Mouse (Mus musculus) embryonic facial prominence, embryonic 13.5 days (tissue): ENCODE data around the gene Myo9b. TPM values are rescaled to one million over a fixed set of nuclear protein-coding genes. Genes with fewer than 3 reads are reported as not detected.
"Not testable (repeated sequence)": the region's sequence is repeated elsewhere in the genome, so short reads cannot be mapped to it uniquely, and the experiment has no call there.

ENCODE experiments used
- ATAC-seq: fragments of 200-750 bp; cut with Nextera tagmentation; 2 replicates; pipeline ENCODE4 v1.8.0; 2017; ENCODE audit warnings: low read depth; ENCODE audit not compliant: insufficient number of reproducible peaks, insufficient read depth, low FRiP score, low TSS enrichment
- H3K27ac ChIP-seq: fragments of 300-500 bp; sonication (generic); 2 replicates; pipeline ENCODE4 v1.5.1; 2015; ENCODE audit warnings: moderate library complexity, mild to moderate bottlenecking, inconsistent platforms
- H3K27me3 ChIP-seq: fragments of 300-500 bp; sonication (generic); 2 replicates; pipeline ENCODE4 v1.6.1; 2015; ENCODE audit warnings: mild to moderate bottlenecking, inconsistent platforms
- H3K36me3 ChIP-seq: fragments of 300-500 bp; sonication (generic); 2 replicates; pipeline ENCODE4 v1.6.1; 2015; ENCODE audit warnings: mild to moderate bottlenecking, inconsistent platforms
- H3K4me1 ChIP-seq: fragments of 300-500 bp; sonication (generic); 2 replicates; pipeline ENCODE4 v1.6.1; 2015; ENCODE audit warnings: inconsistent platforms
- H3K4me2 ChIP-seq: fragments of 300-500 bp; sonication (generic); 2 replicates; pipeline ENCODE4 v1.6.1; 2015; ENCODE audit warnings: moderate library complexity, mild to moderate bottlenecking, inconsistent platforms
- H3K4me3 ChIP-seq: fragments of 300-500 bp; sonication (generic); 2 replicates; pipeline ENCODE4 v1.5.1; 2015; ENCODE audit warnings: mild to moderate bottlenecking, inconsistent platforms
- H3K9ac ChIP-seq: fragments of 300-500 bp; sonication (generic); 2 replicates; pipeline ENCODE4 v1.6.1; 2015; ENCODE audit warnings: mild to moderate bottlenecking, inconsistent platforms
- H3K9me3 ChIP-seq: fragments of 300-500 bp; sonication (generic); 2 replicates; pipeline ENCODE4 v1.6.1; 2016; ENCODE audit warnings: inconsistent platforms
- whole genome bisulfite sequencing: fragments of 180-500 bp; shearing (Covaris S2); methylation state at CpG from one replicate; pipeline ENCODE4 v1.1.7; 2015; ENCODE audit warnings: mixed read lengths; 5-methylcytosine and 5-hydroxymethylcytosine counted together
- polyA plus RNA-seq: library from polyadenylated mRNA; unstranded; fragments of >200 nt; fragmentation: Nextera tagmentation; extraction: Ambion mirVana; gene quantifications from 2 replicates; pipeline ENCODE4 v1.2.1, GENCODE M21; 2015

Gene Myo9b
- polyA plus RNA-seq, 1 experiment from 2014 or later, result 27.5 TPM

DNA sequence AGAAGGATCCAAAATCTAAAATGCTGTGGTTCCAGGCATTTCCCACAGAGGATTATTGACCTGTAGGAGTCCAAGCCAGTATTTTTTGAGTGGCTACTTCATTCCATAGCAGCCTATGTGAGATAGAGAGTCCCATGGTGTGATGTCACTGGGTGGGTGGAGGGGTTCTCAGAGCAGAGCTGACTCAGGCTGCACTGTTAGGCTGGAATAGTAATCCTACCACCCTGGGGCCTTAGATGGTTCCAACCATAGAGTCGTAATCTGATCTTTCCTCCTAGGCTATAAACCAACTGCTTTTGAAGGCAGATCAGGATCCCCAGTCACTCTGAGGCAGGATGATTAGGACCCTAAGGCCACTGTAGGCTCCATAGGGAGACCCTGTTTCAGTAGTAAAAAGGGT, 6.9 kb downstream of the Myo9b start:
- not testable (repeated sequence) for H3K4me3 ChIP-seq, H3K9me3 ChIP-seq, H3K27ac ChIP-seq, ATAC-seq, H3K27me3 ChIP-seq, H3K4me2 ChIP-seq, H3K9ac ChIP-seq, H3K36me3 ChIP-seq
- WGBS, result 81% methylated on average over 1 of the region's 1 CpGs
- peaks cover 13% of the 10 kb centered on the region for H3K4me1 ChIP-seq

DNA sequence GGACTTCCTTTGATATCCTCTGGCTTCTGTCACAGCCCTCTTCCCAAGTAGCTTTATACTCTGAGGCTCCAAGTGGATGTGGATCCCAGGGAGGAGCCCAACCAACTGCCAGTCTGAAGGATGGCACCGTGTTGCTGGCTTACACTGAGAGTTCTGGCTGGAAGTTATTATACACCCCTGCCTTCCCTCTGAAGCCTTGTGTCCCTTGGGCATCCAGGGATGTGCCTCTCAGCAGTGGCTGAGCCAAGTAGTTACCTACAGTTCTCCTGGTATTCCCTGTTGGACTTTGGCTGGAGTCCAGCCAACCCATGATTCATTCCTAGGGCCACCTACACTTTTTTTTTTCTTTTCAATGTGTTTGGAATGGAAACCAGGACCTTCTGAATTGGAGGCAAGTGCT, 9.2 kb downstream of the Myo9b start:
- not testable (repeated sequence) for H3K9ac ChIP-seq, H3K27me3 ChIP-seq, H3K36me3 ChIP-seq, H3K4me2 ChIP-seq, H3K4me3 ChIP-seq, H3K4me1 ChIP-seq, ATAC-seq, H3K27ac ChIP-seq, H3K9me3 ChIP-seq
- 72% methylated on average over 1 of the region's 1 CpGs for WGBS

DNA sequence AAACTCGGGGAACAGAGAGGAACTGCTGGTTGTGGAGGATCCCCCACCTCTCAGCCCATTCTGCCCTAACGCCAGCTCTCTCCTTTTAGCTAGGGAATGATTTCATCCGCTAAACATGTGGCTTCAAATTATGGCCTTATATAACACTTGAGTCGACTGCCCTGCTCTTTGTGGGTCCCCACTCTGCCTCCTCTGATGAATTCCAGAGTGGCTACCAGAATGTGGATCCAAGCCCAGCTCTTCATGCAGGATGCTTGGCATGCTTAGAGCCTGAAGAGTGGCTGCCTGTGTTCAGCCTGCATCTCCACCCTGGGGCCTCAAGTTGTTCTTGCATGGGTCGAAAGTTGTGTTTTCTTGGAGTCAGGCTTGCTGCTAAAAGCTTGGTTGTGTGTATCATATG, 10.1 kb downstream of the Myo9b start:
- peak overlapping the region; percentile 22; the same call in 1 of the 2 replicates for H3K27ac ChIP-seq
- 0 out of 2 replicates have a peak overlapping the region, but pooled peaks have one; percentile 3 for H3K9ac ChIP-seq
- H3K4me1 ChIP-seq, result peaks cover 9% of the 10 kb centered on the region
- 55% methylated on average over 5 of the region's 5 CpGs for WGBS
- H3K4me3 ChIP-seq, result no peak overlapping the region
- H3K27me3 ChIP-seq, result no peaks in the 10 kb centered on the region
- H3K4me2 ChIP-seq, result no peak overlapping the region
- no peaks in the 10 kb centered on the region for H3K9me3 ChIP-seq
- ATAC-seq, result no peak
- H3K36me3 ChIP-seq, result no peaks in the 10 kb centered on the region

DNA sequence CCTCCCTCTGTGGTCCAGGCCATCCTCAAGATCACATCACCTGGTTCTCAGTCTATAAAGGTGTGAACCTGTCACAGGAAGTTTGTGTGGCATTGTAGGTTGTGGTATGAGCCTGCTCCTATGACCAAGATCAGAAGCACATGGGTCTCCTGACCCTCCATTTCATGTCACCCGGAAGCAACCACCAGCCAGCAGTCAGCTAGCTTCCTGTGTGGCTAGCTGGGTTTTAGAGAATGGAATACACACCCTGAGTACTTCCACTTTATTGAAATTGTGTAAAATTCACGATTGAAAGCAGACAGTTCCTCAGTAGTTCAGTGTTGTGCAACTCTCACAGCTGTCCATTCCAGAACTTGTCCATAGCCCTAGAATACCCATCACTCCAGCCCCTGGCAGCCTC, 13.7 kb downstream of the Myo9b start:
- not testable (repeated sequence) for H3K9me3 ChIP-seq, H3K4me3 ChIP-seq, H3K27me3 ChIP-seq, ATAC-seq, H3K4me1 ChIP-seq, H3K4me2 ChIP-seq, H3K27ac ChIP-seq, H3K9ac ChIP-seq
- peaks cover 28% of the 10 kb centered on the region for H3K36me3 ChIP-seq
- 83% methylated on average over 2 of the region's 2 CpGs for WGBS

DNA sequence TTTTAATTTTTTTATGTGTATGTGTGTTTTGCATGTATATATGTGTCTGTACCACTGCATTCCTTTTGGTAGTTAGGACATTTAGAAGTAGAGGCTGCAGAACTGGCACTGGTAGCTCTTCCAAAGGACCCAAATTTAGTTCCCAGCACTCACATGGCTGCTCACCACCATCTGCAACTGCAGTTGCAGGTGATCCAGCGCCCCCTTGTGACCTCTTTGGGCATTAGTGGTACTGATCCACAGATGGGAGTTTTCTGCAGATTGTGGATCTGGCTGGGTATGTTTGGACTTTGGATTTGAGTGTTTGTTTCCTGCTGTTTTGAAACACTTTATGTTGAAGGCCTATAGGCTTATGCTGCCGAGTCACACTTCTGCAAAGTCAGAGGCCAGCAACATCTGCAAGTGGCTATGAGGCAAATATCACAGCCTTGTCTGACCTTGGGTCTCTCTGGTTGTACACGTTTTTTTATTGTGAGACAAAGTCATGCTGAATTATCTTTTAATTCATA, 16.0 kb downstream of the Myo9b start:
- 59% methylated on average over 3 of the region's 3 CpGs for WGBS
- ATAC-seq, result no peak

DNA sequence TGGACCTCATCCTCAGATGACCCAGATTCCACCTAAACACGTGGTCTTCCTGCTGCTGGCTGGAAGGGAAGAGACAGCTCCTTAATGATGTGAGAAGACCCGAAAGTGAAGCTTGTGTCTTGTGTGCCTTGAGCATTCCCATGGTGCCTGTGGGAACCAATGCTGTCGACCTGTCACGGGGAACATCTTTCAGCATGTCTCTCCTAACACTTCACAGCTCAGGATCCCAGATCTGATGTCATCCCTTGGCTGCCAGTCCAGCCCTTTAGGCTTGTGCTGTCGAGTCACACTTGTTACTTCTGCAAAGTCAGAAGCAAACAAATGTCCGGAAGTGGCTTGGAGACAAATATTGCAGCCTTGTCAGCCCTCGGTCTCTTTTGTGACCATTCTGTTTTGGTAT, 16.6 kb downstream of the Myo9b start:
- H3K36me3 ChIP-seq, result peaks cover 45% of the 10 kb centered on the region
- no peak overlapping the region for H3K4me2 ChIP-seq
- no peak overlapping the region for H3K4me3 ChIP-seq
- no peaks in the 10 kb centered on the region for H3K9me3 ChIP-seq
- H3K9ac ChIP-seq, result no peak overlapping the region
- 87% methylated on average over 7 of the region's 7 CpGs for WGBS
- H3K27ac ChIP-seq, result no peak overlapping the region; the same call in 1 of the 2 replicates
- no peaks in the 10 kb centered on the region for H3K4me1 ChIP-seq
- no peaks in the 10 kb centered on the region for H3K27me3 ChIP-seq
- no peak for ATAC-seq

More for the DNA sequence above, 16.0 kb downstream of the Myo9b start:
- no peak overlapping the region for H3K27ac ChIP-seq
- no peaks in the 10 kb centered on the region for H3K9me3 ChIP-seq
- no peak overlapping the region for H3K9ac ChIP-seq
- no peak overlapping the region for H3K4me2 ChIP-seq
- H3K4me3 ChIP-seq, result no peak overlapping the region
- H3K36me3 ChIP-seq, result peaks cover 44% of the 10 kb centered on the region
- no peaks in the 10 kb centered on the region for H3K4me1 ChIP-seq
- no peaks in the 10 kb centered on the region for H3K27me3 ChIP-seq

DNA sequence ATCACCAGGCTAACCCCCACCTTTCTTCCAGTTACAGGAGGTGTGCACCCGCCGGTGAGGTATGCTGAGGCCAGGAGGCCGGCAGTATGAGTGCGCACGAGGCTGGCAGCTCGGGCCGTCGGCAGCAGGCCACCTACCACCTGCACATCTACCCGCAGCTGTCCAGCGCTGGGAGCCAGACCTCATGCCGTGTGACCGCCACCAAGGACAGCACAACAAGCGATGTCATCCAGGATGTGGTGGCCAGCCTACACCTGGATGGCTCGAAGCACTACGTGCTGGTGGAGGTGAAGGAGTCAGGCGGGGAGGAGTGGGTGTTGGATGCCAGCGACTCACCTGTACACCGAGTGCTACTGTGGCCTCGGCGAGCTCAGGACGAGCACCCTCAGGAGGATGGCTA, 17.7 kb downstream of the Myo9b start:
- Histone ChIP-seq H3K9ac (no peak overlapping the region), H3K27ac (no peak overlapping the region), H3K36me3 (peaks cover 54% of the 10 kb centered on the region), H3K4me1 (no peaks in the 10 kb centered on the region), H3K27me3 (no peaks in the 10 kb centered on the region), H3K4me3 (no peak overlapping the region), H3K9me3 (no peaks in the 10 kb centered on the region), H3K4me2 (no peak overlapping the region)
- no peak for ATAC-seq
- 95% methylated on average over 21 of the region's 21 CpGs for whole genome bisulfite sequencing

DNA sequence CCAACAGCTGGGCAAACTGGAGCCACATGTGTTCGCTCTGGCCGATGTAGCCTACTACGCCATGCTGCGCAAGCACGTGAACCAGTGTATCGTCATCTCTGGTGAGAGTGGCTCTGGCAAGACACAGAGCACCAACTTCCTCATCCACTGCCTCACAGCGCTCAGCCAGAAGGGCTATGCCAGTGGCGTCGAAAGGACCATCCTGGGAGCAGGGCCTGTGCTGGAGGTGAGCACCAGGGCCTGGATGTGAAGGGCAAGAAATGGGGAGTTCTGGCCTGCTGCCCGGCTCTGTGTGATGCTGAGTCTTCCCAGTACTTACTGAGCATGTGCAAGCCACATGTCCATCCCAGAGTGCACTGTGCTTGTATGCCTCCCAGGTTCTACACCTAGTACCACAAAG, 18.4 kb downstream of the Myo9b start:
- peaks cover 59% of the 10 kb centered on the region for H3K36me3 ChIP-seq
- H3K4me2 ChIP-seq, result no peak overlapping the region
- no peak for ATAC-seq
- no peaks in the 10 kb centered on the region for H3K4me1 ChIP-seq
- H3K27ac ChIP-seq, result no peak overlapping the region
- H3K9me3 ChIP-seq, result no peaks in the 10 kb centered on the region
- H3K4me3 ChIP-seq, result no peak overlapping the region
- 95% methylated on average over 10 of the region's 10 CpGs for WGBS
- no peak overlapping the region for H3K9ac ChIP-seq
- H3K27me3 ChIP-seq, result no peaks in the 10 kb centered on the region

DNA sequence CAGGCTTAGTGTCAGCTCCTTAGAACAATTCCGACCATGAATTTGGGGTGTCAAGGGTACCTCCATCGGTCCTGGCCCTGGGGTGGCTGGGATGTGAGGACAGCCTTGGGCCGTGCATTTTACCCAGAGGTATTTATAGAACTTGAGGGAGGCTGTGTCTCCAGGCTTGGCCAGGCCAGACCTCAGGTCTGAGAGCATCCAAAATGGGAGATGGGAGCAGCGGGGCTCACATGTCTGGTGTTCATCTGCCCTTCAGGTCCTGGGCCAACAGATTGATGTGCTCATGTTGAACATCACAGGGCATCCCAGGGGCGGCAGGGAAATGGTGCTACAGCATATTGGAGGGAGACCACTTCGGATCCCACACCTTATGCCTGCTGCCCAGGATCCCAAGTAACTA, 18.8 kb downstream of the Myo9b start:
- no peak overlapping the region for H3K4me2 ChIP-seq
- H3K4me3 ChIP-seq, result no peak overlapping the region
- H3K4me1 ChIP-seq, result no peaks in the 10 kb centered on the region
- no peaks in the 10 kb centered on the region for H3K27me3 ChIP-seq
- WGBS, result 96% methylated on average over 6 of the region's 6 CpGs
- no peaks in the 10 kb centered on the region for H3K9me3 ChIP-seq
- ATAC-seq, result no peak
- H3K36me3 ChIP-seq, result peaks cover 62% of the 10 kb centered on the region
- no peak overlapping the region for H3K9ac ChIP-seq
- H3K27ac ChIP-seq, result no peak overlapping the region

DNA sequence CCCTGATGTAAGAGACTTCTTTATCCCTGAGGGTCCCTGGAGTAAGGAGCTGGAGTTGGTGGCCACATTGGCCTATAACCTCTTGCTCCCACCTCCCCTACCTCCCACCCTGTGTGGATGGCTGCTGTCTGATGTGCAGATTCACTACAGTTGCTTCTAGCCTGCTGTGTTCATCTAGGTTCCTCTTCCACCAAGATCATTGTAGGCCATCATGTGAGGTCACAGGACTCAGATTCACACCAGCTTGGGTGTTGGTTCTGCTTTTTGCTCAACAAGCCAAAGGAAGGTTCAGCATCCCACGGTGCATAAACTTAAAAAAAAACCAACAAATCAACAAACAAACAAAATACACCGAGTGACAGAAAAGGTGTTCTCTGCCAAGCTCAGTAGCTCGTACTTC, 21.4 kb downstream of the Myo9b start:
- H3K9me3 ChIP-seq, H3K9ac ChIP-seq, H3K4me3 ChIP-seq, H3K4me2 ChIP-seq, H3K27me3 ChIP-seq, H3K27ac ChIP-seq, ATAC-seq, H3K4me1 ChIP-seq: not testable (repeated sequence)
- 94% methylated on average over 3 of the region's 3 CpGs for WGBS
- H3K36me3 ChIP-seq, result peaks cover 79% of the 10 kb centered on the region

DNA sequence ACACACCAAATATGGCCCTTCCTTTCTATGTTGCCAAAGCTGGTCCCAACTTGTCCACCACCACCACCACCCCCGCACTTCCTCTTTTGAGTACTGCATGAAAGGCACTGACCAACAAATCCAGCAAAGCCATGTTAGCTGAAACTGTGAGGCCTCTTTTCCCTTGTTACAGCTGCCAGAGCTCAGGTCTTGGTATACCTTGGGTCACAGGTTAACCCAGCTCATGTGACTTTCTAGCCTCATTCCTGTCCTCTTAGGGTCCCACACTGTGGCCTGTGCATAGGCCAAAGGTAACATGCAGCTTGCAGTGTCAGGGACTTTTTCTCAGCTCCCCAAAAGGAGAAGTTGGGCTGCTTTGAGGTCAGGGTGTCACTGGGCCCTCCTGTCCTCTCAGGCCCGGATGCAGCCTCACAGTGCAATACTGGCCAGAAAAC, 23.7 kb downstream of the Myo9b start:
- peaks cover 61% of the 10 kb centered on the region for H3K36me3 ChIP-seq
- no peak for ATAC-seq
- H3K9ac ChIP-seq, result no peak overlapping the region
- no peak overlapping the region for H3K27ac ChIP-seq
- no peaks in the 10 kb centered on the region for H3K9me3 ChIP-seq
- H3K4me2 ChIP-seq, result no peak overlapping the region
- 90% methylated on average over 2 of the region's 2 CpGs for WGBS
- no peak overlapping the region for H3K4me3 ChIP-seq
- H3K27me3 ChIP-seq, result no peaks in the 10 kb centered on the region
- no peaks in the 10 kb centered on the region for H3K4me1 ChIP-seq

DNA sequence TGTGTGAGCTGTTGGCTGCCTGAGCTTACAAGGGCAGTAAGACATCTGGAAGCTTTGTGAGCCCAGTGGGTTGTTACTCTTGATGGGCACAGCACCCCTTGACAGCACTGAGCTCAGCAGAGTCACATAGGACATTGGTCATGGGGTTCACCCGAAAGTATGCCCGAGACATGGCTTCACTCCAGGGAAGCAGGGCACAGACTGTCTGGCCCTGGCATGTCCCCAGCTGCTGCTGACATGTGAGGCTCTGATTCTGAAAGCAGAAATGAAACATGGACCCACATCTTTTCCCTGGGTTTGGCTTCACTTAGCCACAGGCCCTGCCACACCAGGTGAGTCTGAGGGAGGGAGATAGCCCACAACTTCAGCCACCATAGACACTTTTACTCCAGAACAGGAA, 24.3 kb downstream of the Myo9b start:
- H3K36me3 ChIP-seq, result peaks cover 58% of the 10 kb centered on the region
- no peak for ATAC-seq
- H3K9me3 ChIP-seq, result no peaks in the 10 kb centered on the region
- WGBS, result 93% methylated on average over 2 of the region's 2 CpGs
- H3K27me3 ChIP-seq, result no peaks in the 10 kb centered on the region
- H3K27ac ChIP-seq, result no peak overlapping the region
- no peaks in the 10 kb centered on the region for H3K4me1 ChIP-seq
- no peak overlapping the region for H3K4me3 ChIP-seq
- no peak overlapping the region for H3K9ac ChIP-seq
- H3K4me2 ChIP-seq, result no peak overlapping the region

DNA sequence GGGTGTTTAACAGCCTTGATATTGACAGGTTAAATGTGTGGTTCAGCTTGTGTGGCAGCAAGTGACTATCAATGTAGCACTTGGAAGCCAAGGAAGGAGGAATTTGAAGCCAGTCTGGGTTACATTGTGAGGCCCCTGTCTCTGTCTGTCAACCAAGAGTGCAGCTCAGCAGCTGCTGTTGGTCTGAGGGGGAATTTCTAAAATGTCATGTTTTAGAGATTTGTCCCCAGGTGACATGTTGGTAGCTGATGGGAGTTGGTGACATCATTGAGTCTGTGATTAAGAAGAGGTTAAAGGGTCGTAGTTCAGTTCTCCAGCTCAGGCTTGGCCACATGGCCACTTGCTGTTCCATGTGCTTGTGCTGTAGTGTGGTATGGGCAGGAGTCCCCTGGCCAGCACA, 24.9 kb downstream of the Myo9b start:
- no peak overlapping the region for H3K27ac ChIP-seq
- ATAC-seq, result no peak
- no peaks in the 10 kb centered on the region for H3K27me3 ChIP-seq
- H3K4me2 ChIP-seq, result no peak overlapping the region
- 80% methylated on average over 1 of the region's 1 CpGs for WGBS
- no peak overlapping the region for H3K9ac ChIP-seq
- no peak overlapping the region for H3K4me3 ChIP-seq
- peaks cover 60% of the 10 kb centered on the region for H3K36me3 ChIP-seq
- peaks cover 4% of the 10 kb centered on the region; the same call in 1 of the 2 replicates for H3K9me3 ChIP-seq
- no peaks in the 10 kb centered on the region for H3K4me1 ChIP-seq
